Mouse (Mus musculus): ENCODE measurements around the gene Ndufs1.

- no peak for TF ChIP-seq CTCF (IDR thresholded peaks at IDR 0.05; ENCODE audit: low read depth, low read length)
- TF ChIP-seq GATA1 (IDR thresholded peaks at IDR 0.05; ENCODE audit: borderline replicate concordance, low read length) = no peak
- TF ChIP-seq POLR2AphosphoS5 (IDR thresholded peaks at IDR 0.05; ENCODE audit: insufficient replicate concordance, low read depth, low read length) = no peak
- no peak for TF ChIP-seq TAL1 (conservative IDR thresholded peaks at IDR 0.05; ENCODE audit: low read depth, low read length)
- TF ChIP-seq GATA2 (IDR thresholded peaks at IDR 0.05; ENCODE audit: borderline replicate concordance, low read depth, low read length) = no peak
Measured at GRCm38 (mm10) chr1:63112865-63113261, 63.8 kb downstream of the Ndufs1 start.
